Mouse (Mus musculus): ENCODE measurements around the gene Sipa1l3.

Sipa1l3 gene

DNA sequence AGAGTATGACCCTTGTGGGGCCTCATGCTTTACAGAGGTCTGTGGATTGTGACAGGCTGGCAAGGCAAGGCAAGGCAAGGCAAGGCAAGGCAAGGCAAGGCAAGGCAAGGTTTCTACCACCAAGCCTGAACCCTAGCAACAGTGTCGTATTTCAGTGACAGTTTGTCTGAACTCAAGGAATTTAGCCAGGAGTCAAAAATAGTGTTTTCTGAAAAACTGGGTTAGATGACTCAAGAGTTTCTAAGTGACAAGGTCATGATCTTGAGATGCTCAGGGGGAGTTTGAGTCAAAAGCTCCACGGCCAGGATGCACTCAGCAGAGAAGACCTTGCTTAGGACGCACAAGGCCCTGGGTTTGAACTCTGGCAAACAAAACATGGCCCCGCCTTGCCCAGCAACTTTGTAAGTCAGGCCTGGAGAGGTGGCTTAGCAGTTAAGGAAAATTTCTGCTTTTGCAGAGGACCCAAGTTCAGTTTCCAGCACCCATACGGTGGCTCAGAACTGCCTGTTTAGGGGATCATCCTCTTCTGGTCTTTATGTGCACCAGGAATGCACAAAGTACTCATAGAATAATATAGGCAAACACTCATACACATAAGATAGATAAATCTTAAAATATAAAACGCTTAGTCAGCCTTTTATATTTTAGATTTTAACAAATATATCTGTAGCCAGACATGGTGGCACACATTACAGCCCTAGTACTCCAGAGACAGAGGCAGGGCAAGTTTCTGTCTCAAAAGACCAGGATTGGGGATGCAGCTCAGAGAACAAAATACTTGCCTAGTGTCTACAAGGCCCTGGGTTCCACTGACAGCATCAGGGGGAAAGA lies 182.4 kb downstream of the Sipa1l3 start:
- no peak for DNase-seq (ENCODE audit: low spot score)

DNA sequence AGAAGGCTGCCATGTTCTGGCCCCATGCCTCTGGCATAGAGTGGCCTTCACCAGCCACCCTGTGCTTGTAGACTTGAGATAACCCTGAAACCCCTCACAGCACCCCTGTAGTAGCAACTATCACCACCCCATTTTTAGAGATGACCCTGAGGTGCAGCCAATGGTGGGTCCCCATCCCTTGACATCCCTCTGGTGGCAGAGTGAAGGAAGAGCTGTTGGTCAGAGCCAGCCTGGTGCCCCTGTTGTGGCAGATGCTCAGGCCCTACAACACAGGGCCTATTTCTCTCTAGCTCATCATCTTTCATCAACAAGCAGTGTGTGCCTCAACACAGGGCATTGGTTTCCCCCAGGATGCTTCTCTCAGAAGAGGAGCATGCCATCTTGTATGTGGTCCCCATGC lies 183.2 kb downstream of the Sipa1l3 start:
- no peak for DNase-seq (ENCODE audit: low spot score)

DNA sequence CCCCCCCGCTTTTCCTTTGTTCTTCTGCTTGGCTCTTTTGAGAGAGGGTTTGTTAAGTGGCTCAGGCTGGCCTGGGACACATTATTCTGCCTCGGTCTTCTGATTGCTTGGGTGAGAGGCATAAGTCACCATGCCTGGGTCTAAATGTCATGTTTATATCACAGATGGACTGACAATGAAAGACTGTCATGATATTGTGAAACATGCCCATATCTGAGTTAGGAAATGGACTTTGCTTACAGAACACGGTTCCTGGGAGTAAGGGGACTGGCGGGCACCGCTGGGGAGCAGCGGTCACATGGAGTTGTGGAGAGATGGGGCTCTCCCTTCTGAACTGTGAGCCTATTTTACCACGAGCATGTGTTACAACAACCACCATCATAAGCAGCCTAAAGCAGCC lies 184.3 kb downstream of the Sipa1l3 start:
- DNase-seq (ENCODE audit: low spot score), result no peak

DNA sequence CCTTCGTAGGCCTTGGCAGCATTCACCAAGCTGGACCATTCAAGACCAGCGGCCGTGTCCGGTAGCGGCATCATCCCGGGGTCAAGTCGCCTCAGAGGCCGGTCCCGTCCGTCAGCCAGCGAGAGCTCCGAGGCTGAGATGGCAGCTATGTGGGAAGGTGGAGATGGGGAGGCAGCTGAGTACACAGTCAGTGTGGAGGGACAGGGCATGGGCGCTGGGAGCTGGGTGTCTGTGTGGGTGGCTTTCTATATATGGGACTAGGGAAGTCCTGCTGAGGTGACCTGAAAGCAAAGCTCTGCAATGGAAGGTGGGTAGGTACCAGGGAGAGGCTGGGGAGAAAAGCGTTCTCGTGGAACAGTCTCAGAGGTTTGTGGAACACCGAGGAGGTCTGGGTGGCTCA lies 189.5 kb downstream of the Sipa1l3 start:
- no peak for DNase-seq (ENCODE audit: low spot score)

DNA sequence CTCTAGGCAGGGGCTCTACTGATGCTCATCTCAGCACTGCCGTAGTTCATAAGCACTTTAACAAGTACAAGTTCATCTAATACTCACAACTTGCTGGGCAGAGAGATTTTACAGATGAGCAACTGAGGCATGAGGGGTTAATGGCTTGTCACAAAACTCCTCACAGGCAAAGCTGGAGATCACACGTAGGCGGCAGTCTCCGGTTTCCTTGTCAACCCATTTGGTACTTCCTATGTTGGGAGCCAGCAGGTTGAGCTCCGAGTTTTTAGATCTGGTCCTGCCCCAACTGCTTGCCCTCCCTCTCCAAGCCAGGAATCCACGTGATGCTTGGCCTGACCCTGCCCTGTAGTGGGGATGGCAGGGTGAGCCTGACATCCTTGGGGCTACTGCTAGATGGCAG lies 191.4 kb downstream of the Sipa1l3 start:
- no peak for DNase-seq (ENCODE audit: low spot score)

DNA sequence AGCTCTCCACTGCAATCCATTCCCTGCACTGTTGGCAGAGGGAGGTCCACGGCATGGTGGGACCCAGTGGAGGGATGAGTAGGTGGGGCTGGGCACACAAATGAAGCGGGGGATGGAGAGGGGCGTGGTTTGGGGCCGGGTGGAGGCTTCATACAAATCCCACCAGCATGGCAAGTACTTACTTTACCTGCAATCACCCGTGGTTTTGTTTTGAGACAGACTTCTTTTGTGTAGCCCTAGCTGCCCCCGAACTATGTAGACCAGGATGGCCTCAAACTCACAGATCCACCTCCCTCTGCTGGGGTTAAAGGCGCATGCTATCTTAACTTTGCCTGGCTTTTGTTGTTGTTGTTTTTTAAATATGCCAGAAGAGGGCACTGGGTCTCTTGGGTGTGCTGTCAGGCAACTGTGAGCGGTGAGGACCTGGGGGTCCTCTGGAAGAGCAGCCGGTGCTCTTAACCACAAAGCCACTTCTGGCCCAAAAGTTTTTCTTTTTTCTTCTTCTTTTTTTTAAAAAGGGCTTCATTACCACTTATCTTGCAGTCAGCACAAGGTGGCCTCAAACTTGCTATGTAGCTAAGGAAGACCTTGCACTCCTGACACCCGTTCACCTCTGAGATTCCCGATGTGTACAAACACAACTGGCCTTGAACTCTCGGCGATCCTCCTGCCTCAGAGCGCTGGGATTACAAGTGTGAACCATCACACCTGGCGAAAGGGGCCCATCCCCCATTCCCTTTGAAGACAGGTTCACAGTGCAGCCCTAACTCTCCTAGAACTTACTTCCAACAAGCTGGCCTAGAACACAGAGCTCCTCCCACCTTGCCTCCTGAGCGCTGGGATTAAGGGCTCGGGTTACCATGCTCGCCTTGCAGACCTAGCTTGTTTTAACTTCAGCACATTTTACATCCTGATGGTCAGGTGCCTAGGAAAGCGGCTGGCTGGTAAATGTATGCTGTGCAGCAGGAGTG lies 198.8 kb downstream of the Sipa1l3 start:
- peak; percentile 61 for DNase-seq (ENCODE audit: low spot score)

DNA sequence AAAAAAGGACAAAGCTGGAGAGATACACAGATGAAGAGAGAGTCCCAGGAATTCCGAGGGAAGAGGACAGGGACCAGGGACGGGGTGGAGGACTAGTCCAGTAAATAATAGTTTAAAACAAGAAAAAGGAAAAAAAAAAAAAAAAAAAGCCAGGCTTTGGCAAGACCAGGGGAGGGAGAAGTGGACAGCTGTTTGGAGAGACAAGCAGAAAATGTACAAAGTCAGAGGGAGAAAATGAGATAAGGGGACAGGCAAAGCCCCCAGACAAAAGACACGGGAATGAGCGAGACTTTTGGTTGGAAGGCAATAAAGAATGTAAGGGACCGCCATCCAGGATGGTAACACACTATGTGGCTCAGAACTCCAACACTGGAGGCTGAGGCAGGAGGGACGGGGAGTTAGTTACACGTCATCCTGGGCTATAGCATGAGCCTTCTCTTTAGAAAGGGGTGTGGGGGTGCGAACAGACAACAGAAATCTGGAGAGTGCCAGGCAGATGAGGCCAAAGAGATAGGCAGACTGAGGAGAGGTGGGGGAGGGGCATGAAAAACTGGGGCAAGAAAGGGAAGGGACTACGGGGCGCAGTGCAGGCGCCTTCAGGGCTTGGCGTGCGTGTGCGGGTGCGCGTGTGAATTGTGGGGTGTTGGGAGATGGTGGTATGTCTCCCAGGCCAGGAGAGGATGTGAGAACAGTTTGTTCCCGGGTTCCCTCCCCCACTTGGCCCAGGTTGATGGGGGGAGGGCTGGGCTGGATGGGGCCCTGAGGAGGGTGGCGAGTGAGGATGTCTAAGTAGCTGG lies 200.1 kb downstream of the Sipa1l3 start:
- no peak for DNase-seq (ENCODE audit: low spot score)

DNA sequence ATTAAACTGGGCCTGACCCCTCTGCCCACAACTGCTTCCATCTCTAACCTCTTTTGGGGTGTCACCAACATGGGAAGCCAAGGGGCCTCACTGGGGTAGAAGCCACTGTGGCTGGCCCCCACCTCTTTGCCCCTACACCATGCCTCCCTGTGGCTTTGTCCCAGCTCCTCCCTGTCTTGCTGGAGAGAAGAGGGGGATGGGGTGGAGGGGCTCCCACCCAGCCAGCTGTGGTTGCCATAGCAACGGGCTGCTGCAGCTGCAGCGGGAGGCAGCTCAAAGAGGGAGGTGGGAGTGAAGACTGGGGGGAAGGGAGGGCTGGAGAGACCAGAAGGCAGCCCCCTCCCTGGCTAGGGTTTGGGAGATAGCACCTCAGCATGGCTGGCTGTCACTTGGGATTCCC lies 200.9 kb downstream of the Sipa1l3 start:
- DNase-seq (ENCODE audit: low spot score), result peak; percentile 77

DNA sequence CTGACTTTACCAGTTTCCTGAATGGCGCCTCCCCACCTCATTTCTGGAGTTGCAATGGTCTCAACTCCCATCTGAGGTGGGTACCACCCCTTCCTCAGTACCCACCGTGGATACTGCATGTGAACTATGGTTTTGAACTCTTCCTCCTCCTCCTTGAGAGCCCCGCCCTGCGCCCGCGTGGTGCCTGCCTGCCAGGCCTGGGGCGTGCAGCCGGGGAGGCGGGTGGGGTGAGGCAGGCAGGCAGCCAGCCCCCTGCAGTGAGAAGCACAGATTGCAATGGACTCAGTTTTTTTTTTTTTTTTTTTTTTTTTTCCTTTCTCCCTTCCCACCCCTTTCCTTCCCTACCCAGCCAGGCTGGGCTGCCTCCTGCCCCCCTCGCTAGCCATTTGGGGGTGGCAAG lies 201.5 kb downstream of the Sipa1l3 start:
- peak; percentile 48 for DNase-seq (ENCODE audit: low spot score)

DNA sequence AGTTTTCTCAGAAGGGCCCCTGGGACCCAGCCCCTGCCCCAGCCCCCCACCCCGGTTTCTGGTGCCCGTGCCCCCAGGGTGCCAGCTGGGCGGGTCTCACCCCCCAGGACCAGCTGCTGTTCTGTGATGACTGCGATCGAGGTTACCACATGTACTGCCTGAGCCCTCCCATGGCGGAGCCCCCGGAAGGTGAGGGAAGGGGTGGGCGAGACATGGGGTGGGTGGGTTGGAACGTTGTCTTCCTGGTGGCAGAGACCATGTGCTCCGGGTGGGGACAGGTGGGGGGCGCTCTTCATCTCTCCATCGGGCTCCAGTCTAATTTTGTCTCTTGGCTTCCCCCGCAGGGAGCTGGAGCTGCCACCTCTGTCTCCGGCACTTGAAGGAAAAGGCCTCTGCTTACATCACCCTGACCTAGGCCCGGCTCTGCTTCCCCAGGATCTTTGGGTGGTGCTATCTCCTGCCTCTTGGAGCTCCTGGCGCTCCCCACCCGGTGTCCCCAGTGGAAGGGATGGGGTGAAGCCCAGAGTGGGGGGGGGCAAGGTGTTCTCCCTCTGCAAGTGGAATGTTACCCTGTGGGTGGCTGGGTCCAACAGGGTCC lies 202.2 kb downstream of the Sipa1l3 start:
- DNase-seq (ENCODE audit: low spot score), result no peak

DNA sequence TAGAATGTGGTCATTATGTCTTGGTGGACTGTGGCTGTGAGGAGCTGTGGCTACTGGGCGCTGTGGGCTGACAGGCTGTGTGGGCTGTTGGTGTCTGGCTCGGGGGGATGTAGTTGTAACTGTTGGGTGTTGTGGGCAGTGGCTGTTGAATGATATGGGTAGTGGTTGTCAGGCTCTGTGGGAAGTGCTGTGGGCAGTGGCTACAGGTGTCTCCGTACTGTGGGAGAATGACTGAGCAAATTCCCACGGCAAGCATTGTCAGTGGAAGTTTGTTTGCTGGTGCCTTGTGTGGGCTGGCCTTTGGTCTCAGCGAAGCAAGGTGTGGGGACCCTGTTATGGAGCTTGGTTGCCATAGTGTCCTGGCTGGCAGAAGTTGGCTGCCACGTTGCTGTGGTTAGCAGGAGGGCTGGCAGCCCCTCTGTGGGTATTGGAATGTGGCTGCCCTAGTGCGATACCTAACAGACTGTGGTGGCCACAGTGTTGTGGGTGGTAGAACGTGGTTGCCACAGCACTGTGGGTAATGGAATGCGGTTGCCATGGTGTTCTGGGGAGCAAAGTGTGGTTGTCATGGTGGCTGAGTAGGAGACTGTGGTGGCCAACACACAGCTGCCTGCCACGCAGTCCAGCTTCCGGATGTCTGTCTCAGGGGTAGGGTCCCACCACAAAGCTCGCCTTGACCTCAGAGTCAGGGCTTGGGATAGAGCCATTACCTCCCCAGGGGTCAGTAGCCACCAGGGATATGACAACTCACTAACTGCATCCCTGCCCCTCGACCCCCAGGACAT lies 203.4 kb downstream of the Sipa1l3 start:
- DNase-seq (ENCODE audit: low spot score), result no peak

DNA sequence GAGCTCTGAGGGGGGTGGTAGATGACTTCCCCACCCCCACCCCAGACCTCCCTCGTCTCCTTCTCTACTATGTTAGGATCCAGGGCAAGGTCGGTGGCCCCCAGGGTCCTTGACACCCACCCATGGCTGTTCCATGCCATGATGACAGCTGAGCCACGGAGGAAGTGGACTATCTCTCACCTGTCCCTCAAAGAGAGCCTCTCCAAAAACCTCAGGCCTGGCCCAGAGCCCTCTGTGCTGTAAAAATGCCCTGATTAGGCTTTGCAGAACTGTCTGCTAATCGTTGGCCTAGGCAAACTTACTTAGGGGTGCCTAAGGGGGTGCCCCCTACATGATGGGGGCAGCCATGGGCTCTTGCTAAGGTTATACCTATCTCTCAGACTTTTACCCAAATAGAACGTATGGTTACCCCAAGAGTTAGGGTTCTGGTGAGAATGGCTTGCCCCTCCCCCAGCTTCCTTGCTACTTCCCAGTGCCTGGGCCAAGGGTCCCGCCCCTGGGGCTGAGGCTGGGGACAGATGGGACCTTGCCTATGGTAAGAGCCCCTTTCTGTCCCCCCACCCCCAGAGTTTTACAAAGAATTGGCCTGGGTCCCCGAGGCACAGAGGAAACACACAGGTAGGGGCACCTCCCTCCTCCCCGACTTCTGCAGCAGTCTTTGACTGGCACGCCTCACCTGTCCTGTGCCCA lies 204.7 kb downstream of the Sipa1l3 start:
- no peak for DNase-seq (ENCODE audit: low spot score)

DNA sequence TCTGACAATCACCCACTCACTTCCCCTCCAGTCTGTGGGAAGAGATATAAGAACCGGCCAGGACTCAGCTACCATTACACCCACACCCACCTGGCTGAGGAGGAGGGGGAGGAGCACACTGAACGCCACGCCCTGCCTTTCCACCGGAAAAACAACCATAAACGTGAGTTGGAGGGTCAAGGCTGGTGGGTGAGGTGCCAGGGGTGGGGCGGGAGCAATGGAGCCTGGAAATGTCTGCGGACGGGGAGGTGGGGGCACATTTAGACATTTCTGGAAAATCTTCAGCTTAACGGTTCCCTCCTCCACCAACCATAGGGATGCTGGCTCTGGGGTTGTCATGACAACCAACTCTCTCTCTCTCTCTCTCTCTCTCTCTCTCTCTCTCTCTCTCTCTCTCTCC lies 205.4 kb downstream of the Sipa1l3 start:
- DNase-seq (ENCODE audit: low spot score), result no peak

DNA sequence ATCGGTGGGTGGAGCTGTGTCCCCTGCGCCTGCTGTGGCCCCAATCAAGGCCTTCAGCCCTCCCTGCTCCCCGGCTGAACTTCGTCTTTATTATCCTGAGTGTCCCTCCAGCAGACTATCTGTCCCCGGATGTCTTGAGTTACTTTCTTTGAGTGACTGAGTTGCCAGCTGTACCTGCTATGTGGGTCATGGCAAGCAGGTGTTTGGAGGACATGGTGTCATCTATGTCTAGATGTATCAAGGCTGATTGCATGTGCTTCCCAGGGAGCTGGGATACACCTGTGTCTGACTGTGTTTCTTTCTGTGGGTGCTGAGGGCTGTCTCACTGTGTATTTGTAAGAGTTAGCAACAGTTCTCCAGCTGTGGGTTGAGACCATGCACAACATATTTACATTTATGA lies 208.7 kb downstream of the Sipa1l3 start:
- DNase-seq (ENCODE audit: low spot score), result no peak

DNA sequence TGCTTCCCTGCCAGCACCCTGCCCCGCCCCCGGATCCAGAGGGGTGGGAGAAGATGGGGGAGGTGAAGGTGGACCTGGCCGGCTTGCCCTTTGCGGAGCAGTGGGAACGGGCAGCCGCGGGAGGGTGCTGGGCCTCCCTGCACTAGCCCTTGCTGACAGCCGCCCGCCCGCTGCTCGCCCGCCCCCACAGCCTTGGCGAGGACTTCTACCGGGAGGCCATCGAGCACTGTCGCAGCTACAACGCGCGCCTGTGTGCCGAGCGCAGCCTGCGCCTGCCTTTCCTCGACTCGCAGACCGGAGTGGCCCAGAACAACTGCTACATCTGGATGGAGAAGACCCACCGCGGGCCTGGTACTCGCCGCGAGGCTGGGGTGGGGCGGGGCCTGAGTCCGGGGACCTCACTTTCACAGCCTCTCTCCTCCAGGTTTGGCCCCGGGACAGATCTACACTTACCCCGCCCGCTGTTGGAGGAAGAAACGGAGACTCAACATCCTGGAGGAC lies 209.2 kb downstream of the Sipa1l3 start:
- DNase-seq (ENCODE audit: low spot score), result peak; percentile 52

DNA sequence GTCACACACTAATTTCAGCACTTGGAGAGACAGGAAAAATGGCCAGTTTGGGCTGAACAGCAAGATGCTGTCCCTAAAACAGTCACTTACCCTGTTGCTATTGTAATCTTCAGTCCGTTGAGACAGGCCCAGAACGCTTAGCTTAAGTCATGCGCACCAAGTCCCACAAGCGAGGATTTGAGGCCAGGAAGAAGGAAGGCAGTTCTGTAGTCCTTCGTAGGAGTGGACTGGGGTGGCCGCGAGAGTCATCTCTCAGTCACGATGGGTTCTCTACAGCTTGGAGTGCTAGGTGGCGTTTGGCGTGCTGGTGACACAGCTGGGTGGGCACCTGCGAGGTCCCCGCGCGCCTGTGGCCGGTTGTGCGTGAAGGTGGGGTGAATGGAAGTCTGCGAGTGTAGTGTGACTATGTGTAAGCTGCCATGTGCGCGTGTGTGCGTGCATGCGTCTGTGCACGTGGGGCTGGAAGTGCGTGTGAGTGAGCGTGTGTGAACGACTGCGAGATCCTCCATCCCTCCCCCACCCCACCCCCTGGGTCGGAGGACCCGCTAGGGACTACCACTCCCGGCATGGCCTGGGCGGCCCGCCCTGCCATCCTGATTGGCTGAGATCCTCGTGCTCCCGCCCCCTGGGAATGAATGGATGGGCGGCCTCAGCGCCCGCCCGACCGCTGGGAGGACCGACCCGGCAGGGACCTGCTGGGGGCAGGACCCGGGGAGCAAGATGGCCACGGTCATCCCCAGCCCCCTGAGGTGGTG lies 210.9 kb downstream of the Sipa1l3 start:
- DNase-seq (ENCODE audit: low spot score), result peak; percentile 93

DNA sequence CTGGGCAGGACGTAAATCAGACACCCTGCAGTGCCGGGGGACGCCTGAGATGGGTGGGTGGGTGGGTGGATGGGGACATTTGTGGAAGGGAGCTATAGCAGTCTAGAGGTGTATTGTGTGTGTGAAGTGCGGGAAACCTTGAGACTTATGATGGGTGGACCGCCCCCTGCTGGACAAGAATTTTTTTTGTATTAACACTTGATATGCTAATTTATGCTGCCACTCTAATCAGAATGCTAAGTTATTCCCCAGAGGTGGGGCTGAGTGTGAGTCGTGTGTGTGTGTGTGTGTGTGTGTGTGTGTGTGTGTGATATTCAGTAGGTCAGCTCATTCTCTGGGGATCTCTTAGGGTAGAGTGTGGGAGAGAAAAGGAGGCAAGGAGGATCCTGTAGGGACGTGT lies 211.8 kb downstream of the Sipa1l3 start:
- DNase-seq (ENCODE audit: low spot score), result no peak

DNA sequence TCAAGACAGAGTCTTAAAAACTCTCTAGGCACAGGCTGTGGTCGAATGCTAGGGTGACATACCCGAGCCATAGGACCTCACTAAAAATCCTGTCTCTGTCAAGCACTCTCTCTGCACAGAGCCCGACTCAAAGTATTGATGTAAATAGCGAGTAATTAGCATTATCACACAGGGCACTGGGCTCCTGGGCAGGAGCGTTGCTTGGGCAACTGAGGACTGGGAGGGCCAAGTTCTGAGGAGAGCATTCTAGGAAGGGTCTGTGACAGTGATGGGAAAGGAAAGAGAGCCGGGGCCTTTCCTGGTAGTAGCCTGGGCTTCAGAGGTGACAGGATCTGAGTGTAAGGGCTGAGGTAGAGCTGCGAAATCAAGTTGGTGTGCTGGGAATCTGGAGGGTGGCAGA lies 212.3 kb downstream of the Sipa1l3 start:
- DNase-seq (ENCODE audit: low spot score), result no peak

DNA sequence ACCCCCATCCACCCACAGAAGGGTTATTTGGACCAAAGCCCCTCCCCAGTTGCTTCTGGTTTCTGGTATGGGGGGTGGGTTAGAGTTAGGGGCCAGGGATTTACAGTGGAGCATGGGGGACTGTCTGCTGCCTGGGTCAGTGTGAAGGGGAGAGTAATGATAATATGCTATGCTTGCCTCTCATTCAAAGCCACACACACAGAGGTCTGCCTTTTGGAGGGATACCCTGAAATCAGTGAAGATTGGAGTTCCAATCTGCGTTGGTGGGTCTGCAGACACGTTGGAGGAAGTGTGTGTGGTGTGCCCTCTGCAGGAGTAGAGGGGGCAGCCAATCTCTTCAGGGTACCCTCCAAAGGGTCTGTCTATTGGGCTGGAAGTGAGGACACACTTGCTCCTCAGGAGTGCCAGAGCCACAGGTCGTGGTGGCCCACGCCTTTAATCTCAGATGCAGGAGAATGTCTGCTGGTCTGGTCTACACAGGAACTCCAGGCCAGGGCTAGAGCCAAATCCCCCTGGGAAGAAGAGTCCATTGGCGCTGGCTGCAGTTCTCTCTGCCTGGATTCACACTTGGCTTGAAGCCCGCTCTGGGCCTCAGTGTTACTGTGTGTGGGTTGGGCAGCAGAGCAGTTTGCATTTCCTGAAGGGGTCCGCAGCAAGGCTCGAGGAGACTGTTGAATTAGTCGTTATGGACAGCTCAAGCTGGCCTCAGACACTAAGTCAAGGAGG lies 213.0 kb downstream of the Sipa1l3 start:
- no peak for DNase-seq (ENCODE audit: low spot score)
